Comparison of ENCODE assay signal across 13 mouse cellular contexts in the genomic region with DNA sequence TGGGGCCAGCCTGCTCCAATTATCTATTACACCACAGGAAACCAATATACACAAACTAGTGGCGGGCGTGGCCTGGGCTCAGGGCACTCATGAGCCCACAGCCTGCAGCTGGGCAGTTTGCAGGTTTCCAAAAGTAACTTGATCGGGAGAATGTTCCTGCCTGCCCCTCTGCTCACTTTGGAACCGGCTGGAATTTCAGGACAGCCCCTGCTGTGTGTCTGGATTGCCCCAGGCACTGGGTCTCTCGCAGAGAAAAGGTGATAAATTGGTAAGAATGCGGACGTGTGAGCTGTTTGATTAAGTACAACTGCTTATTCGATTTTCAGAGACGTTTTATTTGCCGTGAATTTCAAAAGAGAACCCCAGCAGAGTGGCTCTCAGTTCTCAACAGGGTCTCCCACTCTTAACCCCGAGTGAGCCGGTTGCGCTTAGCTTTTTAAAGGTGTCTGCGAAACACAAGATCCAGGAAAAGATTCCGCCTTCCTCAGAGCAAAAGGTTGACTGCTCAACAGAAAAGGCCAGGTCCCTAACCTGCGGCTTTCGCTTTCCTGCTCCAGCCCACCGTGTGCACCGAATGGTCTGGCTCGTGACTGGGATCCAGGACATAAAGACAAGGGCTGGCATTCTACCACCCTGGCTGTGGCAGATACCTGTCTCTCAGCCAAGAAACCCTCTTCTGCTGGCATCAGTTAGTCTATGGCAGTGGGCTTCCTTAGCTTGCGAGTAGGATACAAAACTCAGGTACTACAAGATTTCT. TPM values are rescaled to one million over a fixed set of nuclear protein-coding genes. Genes with fewer than 3 reads are reported as not detected.
DNase-seq lines count a peak whose midpoint lies in the region; ATAC-seq and TF ChIP-seq lines count a peak whose summit lies in the region.
"Had no signal": no experiment of that assay in that cellular context is flagged by ENCODE, and none has a peak within 500 bp of the region (broad histone marks: within the 10 kb centered on the region; RNA-seq: fewer than 3 reads in every experiment).

No protein-coding gene starts in this region.

- TF ChIP-seq CTCF in midbrain, postnatal 0 days (IDR thresholded peaks at IDR 0.05) = no peak

- intact Hi-C loops in heart, postnatal 10 days (cut with DNase I) = no loop called here

- no peaks in the 10 kb centered on the region for H3K36me3 ChIP-seq in heart, embryonic 11.5 days (ENCODE audit: control insufficient read depth, insufficient read depth, low read length)
- no peaks in the 10 kb centered on the region for H3K36me3 ChIP-seq in lung, embryonic 15.5 days
- no peaks in the 10 kb centered on the region for H3K36me3 ChIP-seq in embryonic facial prominence, embryonic 11.5 days (replicated peaks; ENCODE audit: control insufficient read depth, insufficient read depth, low read depth, low read length)
- H3K36me3 ChIP-seq in midbrain, postnatal 0 days (ENCODE audit: insufficient read depth, low read length) = no peaks in the 10 kb centered on the region
- H3K36me3 ChIP-seq: neural tube, embryonic 12.5 days had no signal

- no peak for ATAC-seq in heart, embryonic 11.5 days (replicated peaks; ENCODE audit: insufficient number of reproducible peaks, low FRiP score, low TSS enrichment)
- ATAC-seq in lung, embryonic 15.5 days (ENCODE audit: borderline replicate concordance, extremely low read depth, low FRiP score, low TSS enrichment) = no peak
- no peak for ATAC-seq in embryonic facial prominence, embryonic 11.5 days (replicated peaks; ENCODE audit: insufficient number of reproducible peaks, low FRiP score, low TSS enrichment, low read depth)
- no peak for ATAC-seq in midbrain, postnatal 0 days (ENCODE audit: low FRiP score)
- ATAC-seq: CD4-positive, CD25-positive, alpha-beta regulatory T cell, adult 4 months had no signal

- H3K27me3 ChIP-seq in heart, embryonic 11.5 days (ENCODE audit: control insufficient read depth, insufficient read depth, low read length) = peaks cover 22% of the 10 kb centered on the region
- peaks cover 18% of the 10 kb centered on the region for H3K27me3 ChIP-seq in lung, embryonic 15.5 days
- H3K27me3 ChIP-seq in embryonic facial prominence, embryonic 11.5 days (ENCODE audit: control insufficient read depth, insufficient read depth, low read length) = no peaks in the 10 kb centered on the region; the same call in 1 of the 2 replicates
- H3K27me3 ChIP-seq in midbrain, postnatal 0 days (ENCODE audit: insufficient read depth, low read length) = peaks cover 5% of the 10 kb centered on the region; the same call in 1 of the 2 replicates

- H3K4me1 ChIP-seq in heart, embryonic 11.5 days (ENCODE audit: control insufficient read depth, insufficient read depth, low read length) = peaks cover 9% of the 10 kb centered on the region
- peaks cover 13% of the 10 kb centered on the region for H3K4me1 ChIP-seq in lung, embryonic 15.5 days
- peaks cover 5% of the 10 kb centered on the region; the same call in 1 of the 2 replicates for H3K4me1 ChIP-seq in embryonic facial prominence, embryonic 11.5 days (ENCODE audit: control insufficient read depth, insufficient read depth, low read length)
- H3K4me1 ChIP-seq in midbrain, postnatal 0 days (ENCODE audit: insufficient read depth, low read length) = no peaks in the 10 kb centered on the region

- peak overlapping the region; percentile 32 for H3K4me2 ChIP-seq in heart, embryonic 11.5 days
- 0 out of 2 replicates have a peak overlapping the region, but pooled peaks have one; percentile 0 for H3K4me2 ChIP-seq in lung, embryonic 15.5 days
- H3K4me2 ChIP-seq in embryonic facial prominence, embryonic 11.5 days (ENCODE audit: low read depth, low read length) = peak overlapping the region; percentile 16
- no peak overlapping the region for H3K4me2 ChIP-seq in midbrain, postnatal 0 days (ENCODE audit: low read depth, low read length, poor library complexity, severe bottlenecking)

- H3K9ac ChIP-seq in heart, embryonic 11.5 days (ENCODE audit: low read depth, low read length) = no peak overlapping the region
- H3K9ac ChIP-seq in lung, embryonic 15.5 days = no peak overlapping the region
- H3K9ac ChIP-seq in embryonic facial prominence, embryonic 11.5 days (replicated peaks; ENCODE audit: low read length) = no peak overlapping the region
- H3K9ac ChIP-seq in midbrain, postnatal 0 days (replicated peaks; ENCODE audit: low read length, poor library complexity, severe bottlenecking) = no peak overlapping the region; the same call in 1 of the 2 replicates

- no peak overlapping the region for H3K27ac ChIP-seq in heart, embryonic 11.5 days (ENCODE audit: low read depth, low read length)
- no peak overlapping the region for H3K27ac ChIP-seq in lung, embryonic 15.5 days
- H3K27ac ChIP-seq in embryonic facial prominence, embryonic 11.5 days (replicated peaks; ENCODE audit: low read depth, low read length) = no peak overlapping the region
- no peak overlapping the region for H3K27ac ChIP-seq in midbrain, postnatal 0 days (ENCODE audit: low read depth, low read length)
- H3K27ac ChIP-seq: neural tube, embryonic 12.5 days had no signal

- DNase-seq in heart, postnatal 10 days = no peak
- no peak for DNase-seq in lung, postnatal 4 days
- peak; percentile 72 for DNase-seq in embryonic facial prominence, embryonic 11.5 days (ENCODE audit: low spot score)
- peak; percentile 21 for DNase-seq in midbrain, postnatal 0 days (ENCODE audit: low spot score)
- no peak for DNase-seq in retina, postnatal 1 day
- no peak for DNase-seq in layer of hippocampus, postnatal 14 days (ENCODE audit: low spot score in 2 of 2)

- no peak overlapping the region for H3K4me3 ChIP-seq in heart, embryonic 11.5 days (ENCODE audit: low read depth, low read length)
- no peak overlapping the region for H3K4me3 ChIP-seq in lung, embryonic 15.5 days
- H3K4me3 ChIP-seq in embryonic facial prominence, embryonic 11.5 days (ENCODE audit: low read depth, low read length) = no peak overlapping the region
- no peak overlapping the region for H3K4me3 ChIP-seq in midbrain, postnatal 0 days (ENCODE audit: low read depth, low read length)

- no peaks in the 10 kb centered on the region for H3K9me3 ChIP-seq in heart, embryonic 11.5 days (replicated peaks; ENCODE audit: control insufficient read depth, low read length)
- no peaks in the 10 kb centered on the region for H3K9me3 ChIP-seq in lung, embryonic 15.5 days
- H3K9me3 ChIP-seq in embryonic facial prominence, embryonic 11.5 days (replicated peaks; ENCODE audit: control insufficient read depth, low read length) = no peaks in the 10 kb centered on the region
- no peaks in the 10 kb centered on the region for H3K9me3 ChIP-seq in midbrain, postnatal 0 days (ENCODE audit: low read length)
- H3K9me3 ChIP-seq: neural tube, embryonic 12.5 days had no signal

- WGBS in heart, embryonic 11.5 days (ENCODE audit: insufficient replicate concordance) = 10% methylated on average over 21 of the region's 21 CpGs
- 20% methylated on average over 21 of the region's 21 CpGs for WGBS in lung, embryonic 15.5 days
- WGBS in embryonic facial prominence, embryonic 11.5 days = 17% methylated on average over 21 of the region's 21 CpGs
- 27% methylated on average over 21 of the region's 21 CpGs for WGBS in midbrain, postnatal 0 days

RNA-seq across cellular contexts. Expression of gene Il13, which starts 2.7 kb away (rescaled TPM):
- not detected in 2 replicates for polyA plus RNA-seq in heart, embryonic 11.5 days (2014; fragmentation: Nextera tagmentation; extraction: Ambion mirVana)
- total RNA-seq in heart, postnatal 10 days (2021) = not detected
- 0.12 TPM in 1 of 2 replicates, not detected in the other for polyA plus RNA-seq in lung, embryonic 15.5 days (2015; fragmentation: Nextera tagmentation; extraction: Ambion mirVana)
- not detected in 2 replicates for polyA plus RNA-seq in embryonic facial prominence, embryonic 11.5 days (2014; fragmentation: Nextera tagmentation; extraction: Ambion mirVana)
- not detected in 2 replicates for total RNA-seq in midbrain, postnatal 0 days (2014; rRNA removed)
- not detected in 2 replicates for polyA plus RNA-seq in midbrain, postnatal 0 days (2015; fragmentation: Nextera tagmentation; extraction: Ambion mirVana)
- total RNA-seq in layer of hippocampus, postnatal 14 days (2021) = not detected
- total RNA-seq: hematopoietic stem cell, adult 5-6 weeks had no signal
- polyA plus RNA-seq: CD4-positive, CD25-positive, alpha-beta regulatory T cell, adult 4 months; liver, embryonic 16.5 days; neural tube, embryonic 12.5 days had no signal

RNA-seq across cellular contexts. Expression of gene Il4, which starts 18.8 kb away (rescaled TPM):
- polyA plus RNA-seq in heart, embryonic 11.5 days (2014; fragmentation: Nextera tagmentation; extraction: Ambion mirVana) = 0.86 and 1.8 TPM in 2 replicates
- total RNA-seq in heart, postnatal 10 days (2021) = not detected
- polyA plus RNA-seq in lung, embryonic 15.5 days (2015; fragmentation: Nextera tagmentation; extraction: Ambion mirVana) = 1.2 TPM in 2 replicates
- 2.2 and 2.8 TPM in 2 replicates for polyA plus RNA-seq in embryonic facial prominence, embryonic 11.5 days (2014; fragmentation: Nextera tagmentation; extraction: Ambion mirVana)
- total RNA-seq in midbrain, postnatal 0 days (2014; rRNA removed) = not detected in 2 replicates
- 3.9 and 4.9 TPM in 2 replicates for polyA plus RNA-seq in midbrain, postnatal 0 days (2015; fragmentation: Nextera tagmentation; extraction: Ambion mirVana)
- total RNA-seq in layer of hippocampus, postnatal 14 days (2021) = not detected
- polyA plus RNA-seq: small intestine, adult 2 months had no signal

Comparison
In these comparisons a context has a peak if more than half of its experiments do, and no peak if none do; other contexts are left out.
1. DNase-seq: peak in embryonic facial prominence, embryonic 11.5 days (single experiment) and midbrain, postnatal 0 days (single experiment); none in heart, postnatal 10 days (0 of 2), lung, postnatal 4 days (0 of 2), retina, postnatal 1 day (single experiment) and layer of hippocampus, postnatal 14 days (0 of 2).